ENCODE assay signal across 9 mouse cellular contexts in genomic region chr9:114930464-114931090, GRCm38 (mm10). TPM values are rescaled to one million over a fixed set of nuclear protein-coding genes. Genes with fewer than 3 reads are reported as not detected.
DNase-seq lines count a peak whose midpoint lies in the region; ATAC-seq lines count a peak whose summit lies in the region.
"Had no signal": no experiment of that assay in that cellular context is flagged by ENCODE, and none has a peak within 500 bp of the region (broad histone marks: within the 10 kb centered on the region; RNA-seq: fewer than 3 reads in every experiment).

No protein-coding gene starts in this region.

- DNase-seq in layer of hippocampus, adult 11-12 months (ENCODE audit: low spot score): peak; percentile 36
- no peak for DNase-seq in layer of hippocampus, adult 9-10 months (ENCODE audit: low spot score)
- peak; percentile 68 to 73 for DNase-seq in adrenal gland, postnatal 36 days
- DNase-seq in gastrocnemius, adult 8-10 months (ENCODE audit: low spot score in 2 of 2): peak; percentile 71 to 82
- DNase-seq in kidney, postnatal 4 days: peak; percentile 25 to 58
- peak; percentile 74 for DNase-seq in ovary, postnatal 36 days (ENCODE audit: low spot score)

- ATAC-seq in granulocyte monocyte progenitor cell, adult 5-6 weeks (replicated peaks; ENCODE audit: poor library complexity, severe bottlenecking): no peak
- no peak for ATAC-seq in activated CD4-positive, CD25-positive, alpha-beta regulatory T cell, adult 4 months

RNA-seq across cellular contexts. Expression of gene Gpd1l, which starts 3.2 kb away (rescaled TPM):
- 10 to 100 TPM; 25.1 to 48.7 TPM for total RNA-seq in adrenal gland, postnatal 36 days (2021)
- 10 to 100 TPM; 19.0 to 21.7 (median 20.8) TPM for total RNA-seq in gastrocnemius, adult 8-10 months (2022)
- 31.0 and 42.0 TPM in 2 replicates for total RNA-seq in granulocyte monocyte progenitor cell, adult 5-6 weeks (2014; fragmentation: Nextera tagmentation)
- total RNA-seq in granulocyte monocyte progenitor cell, adult 5-6 weeks (2017): 33.7 and 36.8 TPM in 2 replicates
- 10 to 100 TPM; 16.7 to 19.0 TPM for polyA plus RNA-seq in activated CD4-positive, CD25-positive, alpha-beta regulatory T cell, adult 4 months (2017; shearing (Covaris generic))

RNA-seq across cellular contexts. Expression of gene Osbpl10, which starts 47.8 kb away (rescaled TPM):
- 1 to 10 TPM; 4.9 to 5.2 TPM for total RNA-seq in adrenal gland, postnatal 36 days (2021)
- 1 to 10 TPM; 1.9 to 4.3 (median 3.1) TPM for total RNA-seq in gastrocnemius, adult 8-10 months (2022)
- total RNA-seq in granulocyte monocyte progenitor cell, adult 5-6 weeks (2014; fragmentation: Nextera tagmentation): 0.45 TPM in 1 of 2 replicates, not detected in the other
- total RNA-seq in granulocyte monocyte progenitor cell, adult 5-6 weeks (2017): 0.13 and 0.21 TPM in 2 replicates
- polyA plus RNA-seq in activated CD4-positive, CD25-positive, alpha-beta regulatory T cell, adult 4 months (2017; shearing (Covaris generic)): not detected
- polyA plus RNA-seq: macrophage had no signal

RNA-seq across cellular contexts. Expression of gene Rps27rt, which starts 52.0 kb away (rescaled TPM):
- 10 to 100 TPM; 43.6 to 64.4 TPM for total RNA-seq in adrenal gland, postnatal 36 days (2021)
- total RNA-seq in gastrocnemius, adult 8-10 months (2022): 10 to 100 TPM; 10.3 to 22.0 (median 17.3) TPM
- total RNA-seq in granulocyte monocyte progenitor cell, adult 5-6 weeks (2014; fragmentation: Nextera tagmentation): 358 and 366 TPM in 2 replicates
- 177 and 225 TPM in 2 replicates for total RNA-seq in granulocyte monocyte progenitor cell, adult 5-6 weeks (2017)
- polyA plus RNA-seq in activated CD4-positive, CD25-positive, alpha-beta regulatory T cell, adult 4 months (2017; shearing (Covaris generic)): 1,000 to 10,000 TPM; 2,827 to 5,236 TPM
